Mouse (Mus musculus) B cell, adult 62 days (primary cell): ENCODE measurements around the gene Siah1a. TPM values are rescaled to one million over a fixed set of nuclear protein-coding genes. Genes with fewer than 3 reads are reported as not detected.

Experiments used
- total RNA-seq: library from RNA; stranded (reverse); gene quantifications from 4 replicates; pipeline ENCODE4 v1.2.4, GENCODE M21; 2023

The Siah1a gene
- total RNA-seq = 18.7 to 20.9 TPM (median 20.0 TPM) in 4 replicates

GRCm38 (mm10) chr8:86745221-86745934, at the start of gene Siah1a, which contains the start of gene Gm10638:
Gene Siah1a, minus strand, starts transcription at chr8:86745934.
Gene Gm10638, plus strand, starts transcription at chr8:86745699.

Other genes starting within 250 kb of the Siah1a start
- gene Abcc12, start 165.2 kb downstream of the Siah1a start, total RNA-seq = 0.15 TPM in 1 of 4 replicates, not detected in the others
- gene Lonp2, start 121.9 kb downstream of the Siah1a start, total RNA-seq = 52.9 to 62.0 TPM (median 57.1 TPM) in 4 replicates
- gene Gm10638, start 235 bp downstream of the Siah1a start, total RNA-seq = 0.85 to 1.4 TPM (median 0.91 TPM) in 3 of 4 replicates, not detected in the other
- 23.5 to 26.0 TPM (median 25.0 TPM) in 4 replicates for gene N4bp1, start 139.3 kb upstream of the Siah1a start, total RNA-seq